Mouse (Mus musculus) kidney, adult 18-20 months (tissue): ENCODE data around the gene Nr1h2.

Experiments used
- DNase-seq: peaks from one replicate; pipeline ENCODE4 v3.0.0; 2021

Gene Nr1h2

GRCm38 (mm10) chr7:44526414-44527154 lies 27.2 kb downstream of the Nr1h2 start:
- DNase-seq, result no peak

- DNase-seq, result peak; percentile 92
These were observed 28.5 kb downstream of the Nr1h2 start for GRCm38 (mm10) chr7:44525126-44525832.

GRCm38 (mm10) chr7:44524502-44524901 lies 29.2 kb downstream of the Nr1h2 start, which contains the start of gene Mybpc2:
TSS of gene Mybpc2 (minus strand) at chr7:44524656.
- DNase-seq, result peak; percentile 43

GRCm38 (mm10) chr7:44523056-44523455 lies 30.7 kb downstream of the Nr1h2 start:
- no peak for DNase-seq

- peak; percentile 73 for DNase-seq
These were observed 32.0 kb downstream of the Nr1h2 start for GRCm38 (mm10) chr7:44521710-44522109.

GRCm38 (mm10) chr7:44520990-44521389 lies 32.8 kb downstream of the Nr1h2 start:
- no peak for DNase-seq

- no peak for DNase-seq
These were observed 34.4 kb downstream of the Nr1h2 start for GRCm38 (mm10) chr7:44519240-44519913.

- DNase-seq, result no peak
These were observed 46.3 kb downstream of the Nr1h2 start for GRCm38 (mm10) chr7:44507491-44507890.

GRCm38 (mm10) chr7:44501563-44502115 lies 52.1 kb downstream of the Nr1h2 start:
- DNase-seq, result peak; percentile 71

GRCm38 (mm10) chr7:44500046-44500445 lies 53.7 kb downstream of the Nr1h2 start:
- DNase-seq, result no peak
